In genomic region chr12:112874199-112874598, GRCm38 (mm10) we compare ENCODE assay signal across 10 mouse cellular contexts. TPM values are rescaled to one million over a fixed set of nuclear protein-coding genes. Genes with fewer than 3 reads are reported as not detected.
DNase-seq lines count a peak whose midpoint lies in the region; ATAC-seq and TF ChIP-seq lines count a peak whose summit lies in the region.
"Had no signal": no experiment of that assay in that cellular context is flagged by ENCODE, and none has a peak within 500 bp of the region (broad histone marks: within the 10 kb centered on the region; RNA-seq: fewer than 3 reads in every experiment).

No protein-coding gene starts in this region.

- peak overlapping the region; percentile 1; the same call in 1 of the 2 replicates for H3K4me3 ChIP-seq in heart, postnatal 0 days (ENCODE audit: low read depth, low read length)
- H3K4me3 ChIP-seq in ES-E14 (ENCODE audit: insufficient read depth in 1 of 2, low read depth in 1 of 2, low read length in 2 of 2, poor library complexity in 1 of 2, severe bottlenecking in 1 of 2), result peak overlapping the region; percentile 7 to 48; a peak in 2 of 4 replicates
- peak overlapping the region; percentile 16; the same call in 1 of the 2 replicates for H3K4me3 ChIP-seq in forebrain, postnatal 0 days (ENCODE audit: low read depth, low read length)
- 0 out of 2 replicates have a peak overlapping the region, but pooled peaks have one; percentile 2 for H3K4me3 ChIP-seq in liver, embryonic 16.5 days (ENCODE audit: low read depth, low read length)
- H3K4me3 ChIP-seq: gastrocnemius, adult 2 months had no signal

- WGBS in heart, postnatal 0 days, result 22% methylated on average over 22 of the region's 22 CpGs
- 18% methylated on average over 22 of the region's 22 CpGs for WGBS in forebrain, postnatal 0 days
- 14% methylated on average over 22 of the region's 22 CpGs for WGBS in liver, embryonic 16.5 days (ENCODE audit: insufficient replicate concordance)

- H3K27ac ChIP-seq in heart, postnatal 0 days (ENCODE audit: low read depth), result no peak overlapping the region
- no peak overlapping the region for H3K27ac ChIP-seq in ES-E14 (ENCODE audit: insufficient read depth, low read depth, low read length, poor library complexity, severe bottlenecking)
- H3K27ac ChIP-seq in forebrain, postnatal 0 days (ENCODE audit: low read depth, low read length), result no peak overlapping the region
- H3K27ac ChIP-seq in liver, embryonic 16.5 days (ENCODE audit: low read length), result no peak overlapping the region
- H3K27ac ChIP-seq: gastrocnemius, adult 2 months had no signal

- no peaks in the 10 kb centered on the region for H3K36me3 ChIP-seq in heart, postnatal 0 days (replicated peaks; ENCODE audit: control insufficient read depth, insufficient read depth, low read length)
- H3K36me3 ChIP-seq in ES-E14 (ENCODE audit: control insufficient read depth, insufficient read depth, low read length, poor library complexity, severe bottlenecking), result no peaks in the 10 kb centered on the region
- no peaks in the 10 kb centered on the region for H3K36me3 ChIP-seq in forebrain, postnatal 0 days (ENCODE audit: insufficient read depth)
- no peaks in the 10 kb centered on the region for H3K36me3 ChIP-seq in liver, embryonic 16.5 days (ENCODE audit: control insufficient read depth, insufficient read depth)
- H3K36me3 ChIP-seq: G1E had no signal

- no peak for DNase-seq in heart, postnatal 0 days (ENCODE audit: low spot score)
- DNase-seq in heart, postnatal 14 days, result no peak
- DNase-seq in ES-E14 (ENCODE audit: low read depth, low spot score), result no peak
- DNase-seq in forebrain, postnatal 0 days, result no peak
- no peak for DNase-seq in right cerebral cortex, postnatal 36 days (ENCODE audit: low spot score in 2 of 2)

- H3K9me3 ChIP-seq in heart, postnatal 0 days (replicated peaks; ENCODE audit: control insufficient read depth, low read length), result no peaks in the 10 kb centered on the region
- H3K9me3 ChIP-seq in ES-E14 (ENCODE audit: control insufficient read depth, insufficient read depth, low read depth, low read length), result no peaks in the 10 kb centered on the region
- H3K9me3 ChIP-seq in forebrain, postnatal 0 days (ENCODE audit: low read length), result no peaks in the 10 kb centered on the region
- no peaks in the 10 kb centered on the region for H3K9me3 ChIP-seq in liver, embryonic 16.5 days (replicated peaks; ENCODE audit: control insufficient read depth, low read length)
- H3K9me3 ChIP-seq: G1E had no signal

- peak overlapping the region; percentile 44 for H3K4me2 ChIP-seq in heart, postnatal 0 days (ENCODE audit: low read depth, low read length)
- peak overlapping the region; percentile 29; the same call in 1 of the 2 replicates for H3K4me2 ChIP-seq in forebrain, postnatal 0 days (ENCODE audit: low read depth)
- H3K4me2 ChIP-seq in liver, embryonic 16.5 days (ENCODE audit: low read depth, low read length), result 0 out of 2 replicates have a peak overlapping the region, but pooled peaks have one; percentile 25

- H3K9ac ChIP-seq in heart, postnatal 0 days (replicated peaks; ENCODE audit: low read depth, low read length), result no peak overlapping the region
- 0 out of 2 replicates have a peak overlapping the region, but pooled peaks have one; percentile 27 for H3K9ac ChIP-seq in ES-E14 (ENCODE audit: insufficient read depth, low read depth, low read length, poor library complexity, severe bottlenecking)
- 0 out of 2 replicates have a peak overlapping the region, but pooled peaks have one; percentile 14 for H3K9ac ChIP-seq in forebrain, postnatal 0 days
- no peak overlapping the region for H3K9ac ChIP-seq in liver, embryonic 16.5 days (ENCODE audit: low read depth, low read length)

- H3K27me3 ChIP-seq in heart, postnatal 0 days (ENCODE audit: control insufficient read depth, insufficient read depth, low read length), result peaks cover 78% of the 10 kb centered on the region
- peaks cover 60% of the 10 kb centered on the region for H3K27me3 ChIP-seq in forebrain, postnatal 0 days (ENCODE audit: insufficient read depth, low read length)
- peaks cover 59% of the 10 kb centered on the region for H3K27me3 ChIP-seq in liver, embryonic 16.5 days (ENCODE audit: control insufficient read depth, insufficient read depth, low read depth, low read length)

- no peak for ATAC-seq in heart, postnatal 0 days (ENCODE audit: insufficient read depth, low read depth)
- no peak for ATAC-seq in forebrain, postnatal 0 days
- ATAC-seq in liver, embryonic 16.5 days (ENCODE audit: low read depth), result no peak
- no peak for ATAC-seq in frontal cortex, adult (ENCODE audit: low TSS enrichment)
- no peak for ATAC-seq in megakaryocyte-erythroid progenitor cell, adult 5-6 weeks (replicated peaks; ENCODE audit: low FRiP score, low TSS enrichment, poor library complexity, severe bottlenecking)

- no peak for TF ChIP-seq CTCF in heart, postnatal 0 days (IDR thresholded peaks at IDR 0.05; ENCODE audit: low read depth)
- no peak for TF ChIP-seq CTCF in forebrain, postnatal 0 days (IDR thresholded peaks at IDR 0.05; ENCODE audit: low read depth)

- no peak for TF ChIP-seq EP300 in heart, postnatal 0 days (IDR thresholded peaks at IDR 0.05; ENCODE audit: low read depth)

- peaks cover 9% of the 10 kb centered on the region; the same call in 1 of the 2 replicates for H3K4me1 ChIP-seq in heart, postnatal 0 days (ENCODE audit: control insufficient read depth, insufficient read depth)
- peaks cover 1 to 21% of the 10 kb centered on the region in 2 experiments; a peak in 2 of 4 replicates for H3K4me1 ChIP-seq in ES-E14 (ENCODE audit: control insufficient read depth in 2 of 2, insufficient read depth in 2 of 2, low read length in 2 of 2, poor library complexity in 1 of 2)
- H3K4me1 ChIP-seq in forebrain, postnatal 0 days (ENCODE audit: insufficient read depth), result 0 out of 2 replicates have a peak, but pooled peaks cover 3% of the 10 kb centered on the region
- peaks cover 15% of the 10 kb centered on the region for H3K4me1 ChIP-seq in liver, embryonic 16.5 days (ENCODE audit: control insufficient read depth, low read depth, low read length)

- in situ Hi-C loops in ES-E14 (cut with MboI; ENCODE audit: low sequenced_read_pairs in 2 of 2, unreplicated experiment in 2 of 2), result no loop called here

- intact Hi-C loops in heart, postnatal 14 days (cut with DNase I), result loop anchor here (2.0 to 10.0 kb wide), 2 partner anchors 83 to 201 kb away; partner anchors contain the start of gene Tex22

TF ChIP-seq in ES-E14, 5 proteins besides CTCF, POLR2A, EP300 and RAD21:
- no peak for TF ChIP-seq ZNF384 (IDR thresholded peaks at IDR 0.05; ENCODE audit: low read depth, low read length)
- no peak for TF ChIP-seq CHD2 (IDR thresholded peaks at IDR 0.05; ENCODE audit: low read depth, low read length)
- no peak for TF ChIP-seq HCFC1 (IDR thresholded peaks at IDR 0.05; ENCODE audit: borderline replicate concordance, insufficient read depth, low read length)
- no peak for TF ChIP-seq ZC3H11A (IDR thresholded peaks at IDR 0.05; ENCODE audit: borderline replicate concordance, low read depth, low read length)
- TF ChIP-seq MAFK (IDR thresholded peaks at IDR 0.05; ENCODE audit: insufficient read depth, low read depth, low read length), result no peak

RNA-seq across cellular contexts. Expression of gene Gpr132, which starts 6.2 kb away (rescaled TPM):
- 0.38 TPM in 1 of 2 replicates, not detected in the other for total RNA-seq in heart, postnatal 0 days (2014; rRNA removed; ENCODE audit: low replicate concordance)
- 0.04 TPM in 1 of 2 replicates, not detected in the other for polyA plus RNA-seq in heart, postnatal 0 days (2015; fragmentation: Nextera tagmentation; extraction: Ambion mirVana)
- 1 to 10 TPM in 1 of 2 experiments, under 1 TPM in 1; 0.22 to 2.0 TPM for total RNA-seq in heart, postnatal 14 days (2021)
- total RNA-seq in ES-E14 (2012; rRNA removed), result 0.36 and 0.48 TPM in 2 replicates
- 0.10 TPM in 1 of 2 replicates, not detected in the other for total RNA-seq in forebrain, postnatal 0 days (2014; rRNA removed)
- polyA plus RNA-seq in forebrain, postnatal 0 days (2015; fragmentation: Nextera tagmentation; extraction: Ambion mirVana), result not detected in 2 replicates
- 0.38 and 0.40 TPM in 2 replicates for polyA plus RNA-seq in liver, embryonic 16.5 days (2015; fragmentation: Nextera tagmentation; extraction: Ambion mirVana)
- total RNA-seq in megakaryocyte-erythroid progenitor cell, adult 5-6 weeks (2014; fragmentation: Nextera tagmentation), result 4.5 and 5.1 TPM in 2 replicates
- total RNA-seq in megakaryocyte-erythroid progenitor cell, adult 5-6 weeks (2017), result 3.1 and 4.2 TPM in 2 replicates

RNA-seq across cellular contexts. Expression of gene Cdca4, which starts 45.0 kb away (rescaled TPM):
- total RNA-seq in heart, postnatal 0 days (2014; rRNA removed; ENCODE audit: low replicate concordance), result 27.7 and 32.2 TPM in 2 replicates
- 18.6 and 19.1 TPM in 2 replicates for polyA plus RNA-seq in heart, postnatal 0 days (2015; fragmentation: Nextera tagmentation; extraction: Ambion mirVana)
- total RNA-seq in heart, postnatal 14 days (2021), result 10 to 100 TPM in 1 of 2 experiments, 1 to 10 TPM in 1; 7.8 to 12.1 TPM
- total RNA-seq in ES-E14 (2012; rRNA removed), result 74.8 and 78.2 TPM in 2 replicates
- 28.8 and 31.3 TPM in 2 replicates for total RNA-seq in forebrain, postnatal 0 days (2014; rRNA removed)
- 29.7 and 33.0 TPM in 2 replicates for polyA plus RNA-seq in forebrain, postnatal 0 days (2015; fragmentation: Nextera tagmentation; extraction: Ambion mirVana)
- 48.9 and 61.7 TPM in 2 replicates for polyA plus RNA-seq in liver, embryonic 16.5 days (2015; fragmentation: Nextera tagmentation; extraction: Ambion mirVana)
- total RNA-seq in megakaryocyte-erythroid progenitor cell, adult 5-6 weeks (2014; fragmentation: Nextera tagmentation), result 71.1 and 82.7 TPM in 2 replicates
- 47.3 and 52.4 TPM in 2 replicates for total RNA-seq in megakaryocyte-erythroid progenitor cell, adult 5-6 weeks (2017)

RNA-seq across cellular contexts. Expression of gene Jag2, which starts 55.4 kb away (rescaled TPM):
- total RNA-seq in heart, postnatal 0 days (2014; rRNA removed; ENCODE audit: low replicate concordance), result 22.7 and 58.5 TPM in 2 replicates
- polyA plus RNA-seq in heart, postnatal 0 days (2015; fragmentation: Nextera tagmentation; extraction: Ambion mirVana), result 1.8 and 3.3 TPM in 2 replicates
- total RNA-seq in heart, postnatal 14 days (2021), result 10 to 100 TPM; 32.1 to 32.4 TPM
- 54.1 and 129 TPM in 2 replicates for total RNA-seq in ES-E14 (2012; rRNA removed)
- total RNA-seq in forebrain, postnatal 0 days (2014; rRNA removed), result 66.9 and 69.4 TPM in 2 replicates
- 5.5 and 7.9 TPM in 2 replicates for polyA plus RNA-seq in forebrain, postnatal 0 days (2015; fragmentation: Nextera tagmentation; extraction: Ambion mirVana)
- polyA plus RNA-seq in liver, embryonic 16.5 days (2015; fragmentation: Nextera tagmentation; extraction: Ambion mirVana), result 0.21 and 0.34 TPM in 2 replicates
- 0.11 and 0.99 TPM in 2 replicates for total RNA-seq in megakaryocyte-erythroid progenitor cell, adult 5-6 weeks (2014; fragmentation: Nextera tagmentation)
- total RNA-seq in megakaryocyte-erythroid progenitor cell, adult 5-6 weeks (2017), result 0.23 and 5.7 TPM in 2 replicates

Comparison
In these comparisons a context has a peak if more than half of its experiments do, and no peak if none do; other contexts are left out.
1. H3K9ac ChIP-seq: peak in ES-E14 (single experiment) and forebrain, postnatal 0 days (single experiment); none in heart, postnatal 0 days (single experiment) and liver, embryonic 16.5 days (single experiment).
2. Peak in every context shown above with its lines, with median percentiles within 50 percentile points of each other: H3K4me2 ChIP-seq and H3K4me3 ChIP-seq.